Mouse (Mus musculus) right cerebral cortex, adult 2 months (tissue): ENCODE results near the gene Mpdz.
A peak's percentile ranks its signal among the peaks of the same experiment; 100 is the strongest.

ENCODE experiments used
- DNase-seq, 2 experiments: peaks; one replicate each; pipeline ENCODE4 v3.0.0; 2021 to 2022; ENCODE audit warnings: low spot score in 2 of 2

Gene Mpdz

DNA sequence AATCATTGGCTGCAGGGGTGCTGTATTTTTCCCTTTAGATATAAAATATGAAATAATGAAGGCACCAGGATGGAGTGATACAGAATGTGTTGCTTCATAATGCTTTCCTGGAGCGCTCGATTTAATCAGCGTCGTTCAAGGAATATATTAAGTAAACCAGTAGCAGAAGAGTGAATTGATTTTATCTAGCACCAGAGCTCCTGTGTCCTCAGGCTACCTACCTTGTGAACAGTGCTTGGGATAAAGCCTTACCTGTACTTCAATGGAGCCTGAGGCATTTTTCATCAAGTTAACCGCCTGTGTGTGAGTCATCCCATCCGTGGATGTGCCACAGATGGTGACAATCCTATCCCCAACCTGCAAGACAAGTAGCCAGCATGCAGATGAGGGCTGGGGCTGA, 159.5 kb downstream of the Mpdz start:
- DNase-seq, result no peak

GRCm38 (mm10) chr4:81280098-81280497, 162.5 kb downstream of the Mpdz start:
- no peak for DNase-seq

DNA sequence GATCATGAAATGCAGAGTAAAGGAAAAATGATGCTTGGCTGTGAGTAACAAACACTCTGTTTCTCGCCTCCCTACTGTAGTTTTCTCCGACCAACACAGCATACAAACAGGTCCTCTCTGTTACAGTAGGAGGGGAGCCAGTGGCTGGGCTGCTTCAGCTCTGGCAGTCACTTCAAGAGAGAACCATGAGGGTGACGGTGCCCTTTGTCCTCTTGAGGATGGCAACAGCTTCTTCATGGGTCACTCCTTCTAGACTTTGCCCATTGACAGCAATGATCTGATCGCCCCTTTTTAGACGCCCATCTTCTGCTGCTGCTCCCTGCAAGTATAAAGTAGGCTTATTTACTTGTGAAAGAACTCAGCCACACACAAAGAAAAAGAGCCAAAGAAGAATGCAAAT, 163.2 kb downstream of the Mpdz start:
- DNase-seq, result no peak

GRCm38 (mm10) chr4:81275957-81276715, 166.5 kb downstream of the Mpdz start:
- DNase-seq, result no peak

DNA sequence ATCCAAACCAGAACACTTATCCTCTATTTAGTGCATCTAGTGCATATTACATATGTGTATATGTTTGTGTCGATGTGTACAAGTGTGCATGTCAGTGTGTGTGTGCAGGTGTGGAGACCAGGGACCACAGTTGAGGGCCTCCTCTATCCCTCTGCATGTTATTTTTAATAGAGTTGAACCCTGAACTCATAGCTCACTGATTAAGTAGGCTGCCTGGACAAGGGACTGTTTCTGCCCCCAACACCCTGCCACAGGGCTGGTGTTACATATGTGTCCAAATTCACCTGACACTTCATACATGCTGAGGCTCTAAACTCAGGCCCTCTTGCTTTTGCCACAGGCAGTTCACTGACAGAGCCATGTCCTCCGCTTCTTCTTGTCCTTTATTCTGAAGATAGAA, 169.5 kb downstream of the Mpdz start:
- DNase-seq, result no peak

- DNase-seq, result no peak
These were observed 189.5 kb downstream of the Mpdz start for GRCm38 (mm10) chr4:81252859-81253780.

GRCm38 (mm10) chr4:81252334-81252733, 190.3 kb downstream of the Mpdz start:
- DNase-seq, result no peak

DNA sequence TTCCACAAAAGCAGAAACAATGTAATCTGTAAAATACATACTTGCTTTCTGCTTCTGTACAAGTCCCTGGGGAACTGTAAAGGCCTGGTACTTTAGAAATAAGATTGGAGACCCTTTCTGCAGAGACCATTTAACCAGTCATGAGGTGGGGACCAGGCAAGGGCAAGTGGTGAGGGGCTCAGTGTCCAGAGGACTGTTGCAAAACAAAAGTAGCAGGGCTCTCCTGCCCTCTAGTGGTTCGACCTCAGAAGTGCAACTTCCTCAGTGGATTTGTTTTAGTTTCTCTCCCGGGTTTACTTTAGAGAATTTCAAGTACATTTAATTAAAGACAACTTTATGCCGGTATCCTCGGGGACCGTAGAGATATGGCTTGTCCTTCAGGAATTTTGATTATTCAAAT, 190.7 kb downstream of the Mpdz start:
- DNase-seq, result peak; percentile 68 to 76

DNA sequence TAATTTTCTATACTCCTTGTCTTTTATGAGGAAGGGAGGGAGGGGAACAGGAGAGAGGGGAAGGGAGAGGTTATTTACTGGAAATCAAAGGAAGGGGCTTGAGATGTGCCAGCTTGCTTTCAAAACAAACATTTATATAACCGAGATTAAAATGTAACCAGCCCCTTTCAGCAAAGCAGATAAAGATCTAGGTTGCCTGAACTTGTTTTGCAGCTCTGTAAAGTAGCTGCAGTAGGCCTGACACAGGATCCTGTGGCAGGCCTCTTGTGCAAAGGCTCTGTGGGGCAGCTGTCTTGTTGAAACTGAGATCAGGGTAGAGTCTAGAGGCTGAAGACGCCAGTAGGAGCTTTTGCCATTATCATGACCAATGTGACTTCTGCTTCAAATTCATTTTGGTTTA, 193.4 kb downstream of the Mpdz start:
- no peak for DNase-seq

- no peak for DNase-seq
These were observed 206.4 kb downstream of the Mpdz start for GRCm38 (mm10) chr4:81236227-81236626.
